Mouse (Mus musculus) gonadal fat pad, adult 2 months (tissue): Measurements from ENCODE around the gene Skint5. TPM values are rescaled to one million over a fixed set of nuclear protein-coding genes. Genes with fewer than 3 reads are reported as not detected.
"Not testable (repeated sequence)": the region's sequence is repeated elsewhere in the genome, so short reads cannot be mapped to it uniquely, and the experiment has no call there.

ENCODE experiments used
- DNase-seq: peaks from one replicate; pipeline ENCODE4 v3.0.0-alpha.2; 2012; ENCODE audit warnings: low read depth
- polyA plus RNA-seq: library from polyadenylated mRNA; depleted of rRNA; stranded (reverse); fragments of >200 nt; gene quantifications from 2 replicates; pipeline ENCODE4 v1.2.3, GENCODE M21; 2012; rRNA removed

Skint5 gene
- polyA plus RNA-seq: not detected in 2 replicates

DNA sequence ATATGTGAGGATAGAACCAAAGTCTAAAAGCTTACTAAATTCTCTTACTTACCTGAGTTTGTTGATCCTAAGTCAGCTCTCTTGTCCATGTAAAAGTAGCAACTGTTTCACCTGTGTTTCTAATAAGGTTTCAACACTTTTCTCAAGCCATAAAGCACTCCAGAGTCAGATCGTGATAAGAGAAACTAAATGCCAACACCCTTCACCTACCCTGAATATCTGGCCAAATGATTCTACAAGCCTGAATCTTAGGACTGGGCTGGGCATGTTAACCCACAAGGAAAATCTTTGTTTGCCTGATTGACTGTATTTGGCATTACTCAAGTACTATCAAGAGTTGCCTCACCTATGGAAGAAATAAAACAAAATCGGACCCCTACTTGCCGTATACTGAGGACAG is at the start of gene Skint5:
Gene Skint5 (minus strand): TSS at position 101 of the 400 bp plus-strand sequence.
- DNase-seq: no peak

- no peak for DNase-seq
Observed at GRCm38 (mm10) chr4:113957343-113957742, 42.0 kb downstream of the Skint5 start.

DNA sequence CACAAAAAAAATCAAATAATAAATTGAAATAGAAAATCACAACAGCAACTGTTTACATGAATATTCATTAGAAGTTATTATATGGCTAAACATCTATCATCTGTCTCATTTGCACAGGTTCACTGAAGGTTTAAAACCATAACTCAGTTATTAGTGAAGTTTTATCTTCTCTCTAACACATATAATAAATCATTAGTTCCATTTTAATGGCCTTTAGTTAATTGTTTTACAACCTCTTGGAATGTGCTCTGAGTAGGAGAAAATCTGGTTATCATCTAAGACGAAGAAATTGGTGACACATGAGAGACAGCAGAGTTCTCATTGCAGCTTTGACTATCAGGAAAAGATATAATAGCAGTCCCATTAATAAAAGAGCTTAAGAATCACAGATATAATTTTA is 235.1 kb downstream of the Skint5 start:
- no peak for DNase-seq

DNA sequence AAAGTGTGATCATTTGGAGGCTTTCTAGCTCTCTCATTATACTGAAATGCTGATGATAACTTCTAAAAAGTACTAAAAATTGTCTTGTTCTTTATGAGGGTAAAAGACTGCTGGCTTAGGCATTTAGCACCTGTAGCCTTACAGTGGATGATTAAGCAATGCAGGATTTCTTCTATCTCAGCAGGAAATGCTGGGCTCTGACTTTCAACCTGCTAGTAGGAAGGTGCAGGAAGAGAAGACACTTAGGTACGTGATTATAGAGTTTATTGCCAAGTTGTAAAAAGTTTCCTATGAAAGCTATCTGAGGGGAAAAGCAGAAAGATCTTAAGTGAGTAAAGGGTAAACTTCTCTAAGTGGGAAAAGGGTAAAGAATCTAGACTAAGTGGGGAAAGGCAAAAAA is 235.6 kb downstream of the Skint5 start:
- DNase-seq: no peak

GRCm38 (mm10) chr4:113448230-113448629 is 551.1 kb downstream of the Skint5 start:
- DNase-seq: not testable (repeated sequence)

Other genes with a start within 250 kb of the Skint5 start
- gene Skint11, start 163.9 kb upstream of the Skint5 start, polyA plus RNA-seq: not detected in 2 replicates